Mouse (Mus musculus) ES-Bruce4 (cell line): ENCODE measurements around the gene Plscr5. TPM values are rescaled to one million over a fixed set of nuclear protein-coding genes. Genes with fewer than 3 reads are reported as not detected.

ENCODE experiments used
- H3K27ac ChIP-seq: 2 replicates; pipeline ENCODE4 v1.5.1; 2012; ENCODE audit warnings: low read length, inconsistent platforms; ENCODE audit not compliant: insufficient read depth
- H3K27me3 ChIP-seq: 2 replicates; pipeline ENCODE4 v1.6.1; 2012; ENCODE audit warnings: mild to moderate bottlenecking, low read length, inconsistent platforms; ENCODE audit not compliant: control insufficient read depth, poor library complexity, insufficient read depth, severe bottlenecking
- H3K36me3 ChIP-seq: 2 replicates; pipeline ENCODE4 v1.6.1; 2012; ENCODE audit warnings: inconsistent platforms, mild to moderate bottlenecking, low read length, moderate library complexity; ENCODE audit not compliant: control insufficient read depth, poor library complexity, insufficient read depth, severe bottlenecking
- H3K4me1 ChIP-seq: one replicate; pipeline ENCODE4 v1.8.1; 2011; ENCODE audit warnings: low read length; ENCODE audit not compliant: control insufficient read depth, insufficient read depth
- H3K4me3 ChIP-seq: 2 replicates; pipeline ENCODE4 v1.5.1; 2011; ENCODE audit warnings: low read depth, mild to moderate bottlenecking, low read length
- H3K9ac ChIP-seq: 2 replicates; pipeline ENCODE4 v1.6.1; 2012; ENCODE audit warnings: low read depth, mild to moderate bottlenecking, inconsistent platforms; ENCODE audit not compliant: poor library complexity, severe bottlenecking
- H3K9me3 ChIP-seq: replicated peaks from 2 replicates; pipeline ENCODE4 v1.6.1; 2012; ENCODE audit warnings: mild to moderate bottlenecking, low read length, inconsistent platforms; ENCODE audit not compliant: control insufficient read depth, poor library complexity, insufficient read depth, severe bottlenecking
- CTCF ChIP-seq: IDR thresholded peaks from one replicate; pipeline ENCODE4 v1.8.1; 2011; ENCODE audit warnings: low read depth, low read length
- EP300 ChIP-seq: IDR thresholded peaks from 2 replicates; pipeline ENCODE4 v1.6.1; 2011; ENCODE audit warnings: low read depth, low read length; ENCODE audit not compliant: insufficient read depth
- POLR2A ChIP-seq: IDR thresholded peaks from one replicate; pipeline ENCODE4 v1.8.1; 2011; ENCODE audit warnings: low read length; ENCODE audit not compliant: insufficient read depth
- polyA plus RNA-seq: library from polyadenylated mRNA; stranded (reverse); fragments of >200 nt; gene quantifications from 2 replicates; pipeline ENCODE4 v1.2.4, GENCODE M21; 2011; ENCODE audit warnings: low read depth; ENCODE audit not compliant: missing spikeins, insufficient read depth, insufficient read length

The Plscr5 gene
- polyA plus RNA-seq, 1 experiment = not detected

DNA sequence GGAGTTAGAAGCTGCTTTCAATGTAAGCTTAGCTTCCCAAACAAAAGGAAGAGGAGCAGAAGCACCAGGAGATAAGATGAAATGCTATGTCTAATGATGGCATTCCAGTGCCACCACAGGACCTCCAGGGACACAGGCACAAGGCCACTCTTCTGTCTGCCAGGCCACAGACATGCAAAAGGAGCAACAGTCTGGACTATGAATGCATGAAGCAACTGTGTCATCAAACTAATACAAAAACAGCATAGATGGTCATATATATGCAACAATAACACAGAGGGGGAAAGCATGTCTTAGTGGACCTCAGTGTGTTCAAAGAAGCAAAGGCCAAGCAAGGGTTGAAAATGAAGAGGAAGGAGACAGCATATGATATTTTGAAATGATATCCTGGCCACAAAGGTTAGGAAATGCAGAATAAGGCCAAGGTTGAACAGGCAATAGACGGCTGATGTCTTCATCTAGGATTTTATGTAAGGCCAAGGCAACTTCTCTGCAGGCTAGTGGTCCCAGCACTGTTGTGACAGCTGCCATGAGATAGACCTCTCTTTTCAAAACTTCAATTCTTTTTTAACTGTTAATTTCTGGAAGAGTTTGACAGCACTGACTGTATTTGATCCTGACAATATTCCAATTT, 32.0 kb downstream of the Plscr5 start:
- Histone ChIP-seq H3K36me3 (no peaks in the 10 kb centered on the region), H3K4me1 (no peaks in the 10 kb centered on the region), H3K4me3 (no peak overlapping the region), H3K9ac (no peak overlapping the region), H3K27ac (no peak overlapping the region), H3K9me3 (no peaks in the 10 kb centered on the region), H3K27me3 (no peaks in the 10 kb centered on the region)
- TF ChIP-seq POLR2A (no peak), CTCF (no peak), EP300 (no peak)

DNA sequence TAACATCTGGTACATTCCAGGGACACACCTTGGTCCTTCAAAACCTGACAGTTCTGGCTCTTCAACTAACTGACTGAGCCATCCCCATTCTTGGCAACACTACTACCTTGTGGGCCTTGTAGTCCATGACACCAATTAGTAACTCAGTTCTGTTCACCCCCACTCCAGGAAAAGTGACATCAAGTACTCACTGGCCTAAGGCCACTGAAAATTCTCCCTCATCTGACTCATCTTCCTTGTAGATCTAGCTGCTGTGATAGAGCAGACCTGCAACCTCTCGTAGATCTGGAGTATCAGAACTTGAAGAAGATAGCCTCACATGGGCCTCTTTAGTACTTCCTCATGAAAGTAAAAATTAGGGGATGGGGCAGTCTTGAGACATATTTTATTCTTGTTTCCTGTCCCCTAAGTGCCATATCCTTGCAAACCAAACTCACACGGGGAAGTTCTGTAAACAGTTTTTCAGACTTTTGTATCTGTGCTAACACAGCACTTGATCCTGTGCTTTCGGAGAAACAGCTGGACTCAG, 33.5 kb downstream of the Plscr5 start:
- no peak for TF ChIP-seq POLR2A
- no peak for TF ChIP-seq CTCF
- no peak for TF ChIP-seq EP300
- H3K9me3 ChIP-seq = no peaks in the 10 kb centered on the region
- H3K4me1 ChIP-seq = no peaks in the 10 kb centered on the region
- no peak overlapping the region for H3K4me3 ChIP-seq
- H3K27ac ChIP-seq = no peak overlapping the region
- H3K27me3 ChIP-seq = no peaks in the 10 kb centered on the region
- no peak overlapping the region for H3K9ac ChIP-seq
- H3K36me3 ChIP-seq = no peaks in the 10 kb centered on the region

DNA sequence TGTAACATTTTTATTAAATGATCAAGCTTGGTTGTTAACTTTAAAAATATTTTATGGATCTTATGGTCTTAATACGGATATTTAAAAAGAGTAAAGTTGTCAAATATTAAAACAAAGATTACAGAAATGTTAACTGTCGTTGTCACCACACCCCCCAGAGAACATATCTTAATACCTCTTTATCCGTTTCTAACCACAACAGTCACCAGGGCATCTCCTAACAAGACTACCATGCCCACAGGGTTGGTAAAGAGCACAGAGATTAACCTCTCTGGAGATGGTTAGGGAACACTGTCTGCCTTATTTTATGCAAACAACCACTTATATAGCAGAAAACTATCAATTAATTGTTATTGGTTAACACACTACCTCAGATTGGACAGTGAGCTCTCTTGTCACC, 34.1 kb downstream of the Plscr5 start:
- Histone ChIP-seq H3K36me3 (no peaks in the 10 kb centered on the region), H3K4me1 (no peaks in the 10 kb centered on the region), H3K9ac (no peak overlapping the region), H3K9me3 (no peaks in the 10 kb centered on the region), H3K27me3 (no peaks in the 10 kb centered on the region), H3K4me3 (no peak overlapping the region), H3K27ac (no peak overlapping the region)
- TF ChIP-seq CTCF (no peak), POLR2A (no peak), EP300 (no peak)

DNA sequence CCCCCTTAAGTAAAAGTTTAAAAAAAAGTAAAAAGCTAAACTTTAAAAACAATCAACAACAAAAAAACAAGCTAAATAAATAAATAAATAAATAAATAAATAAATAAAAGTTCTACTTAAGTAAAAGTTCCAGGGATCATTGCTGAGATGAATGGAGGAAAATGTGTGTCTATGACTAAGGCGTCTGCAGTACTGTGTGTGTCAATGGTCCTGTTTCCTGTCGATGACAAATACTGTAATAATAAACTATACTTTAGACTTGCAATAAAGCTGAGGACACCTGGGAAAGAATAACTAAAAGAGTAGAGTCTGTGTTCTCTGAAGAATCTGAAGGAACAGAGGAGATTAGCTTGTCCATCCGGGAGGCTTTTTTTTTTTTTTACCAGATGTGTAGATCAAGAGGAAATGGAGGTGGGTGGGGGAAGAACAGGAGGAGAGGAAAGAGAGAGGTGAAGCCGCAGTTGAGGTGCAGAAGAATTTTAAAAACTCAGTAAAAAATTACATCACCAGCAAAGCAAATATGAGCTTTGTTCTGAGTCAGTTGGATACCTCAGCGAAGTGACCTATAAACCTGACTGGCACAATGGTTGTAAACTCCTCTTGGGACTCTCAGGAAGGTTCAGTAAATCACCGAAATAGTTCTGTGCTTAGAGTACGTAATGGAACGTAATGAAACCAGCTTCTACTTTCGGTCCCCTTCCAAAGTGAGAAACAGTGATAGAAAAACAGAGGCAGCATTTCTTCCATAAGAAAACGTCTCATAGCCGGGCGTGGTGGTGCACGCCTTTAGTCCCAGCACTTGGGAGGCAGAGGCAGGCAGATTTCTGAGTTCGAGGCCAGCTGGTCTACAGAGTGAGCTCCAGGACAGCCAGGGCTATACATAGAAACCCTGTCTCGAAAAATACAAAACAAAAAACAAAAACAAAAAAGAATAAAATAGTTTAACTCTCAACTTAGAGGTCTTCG, 36.4 kb downstream of the Plscr5 start:
- H3K36me3 ChIP-seq = no peaks in the 10 kb centered on the region
- TF ChIP-seq CTCF = no peak
- no peak for TF ChIP-seq POLR2A
- no peak for TF ChIP-seq EP300
- no peak overlapping the region for H3K27ac ChIP-seq
- no peaks in the 10 kb centered on the region for H3K4me1 ChIP-seq
- H3K27me3 ChIP-seq = no peaks in the 10 kb centered on the region
- no peak overlapping the region for H3K9ac ChIP-seq
- no peak overlapping the region for H3K4me3 ChIP-seq
- no peaks in the 10 kb centered on the region for H3K9me3 ChIP-seq

DNA sequence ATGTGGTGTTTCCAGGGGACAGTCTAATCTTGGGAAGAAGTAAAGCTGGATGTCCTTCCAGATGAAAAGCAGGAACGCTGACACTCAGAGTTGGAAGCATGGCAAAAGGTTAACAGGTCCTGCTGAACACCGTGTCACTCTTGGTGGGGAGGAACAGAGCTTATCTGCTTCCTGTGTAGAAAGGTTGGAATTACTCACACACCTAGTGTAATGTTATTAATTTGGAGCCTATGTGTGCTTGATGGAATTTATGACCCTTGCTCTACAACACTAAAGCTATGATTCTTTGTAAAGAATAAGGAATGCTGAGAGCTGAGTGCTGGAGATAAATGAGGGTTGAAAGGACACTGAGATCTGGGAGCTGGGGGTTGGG, 37.1 kb downstream of the Plscr5 start:
- no peaks in the 10 kb centered on the region for H3K27me3 ChIP-seq
- no peaks in the 10 kb centered on the region for H3K4me1 ChIP-seq
- no peaks in the 10 kb centered on the region for H3K36me3 ChIP-seq
- no peak overlapping the region for H3K9ac ChIP-seq
- no peaks in the 10 kb centered on the region for H3K9me3 ChIP-seq
- TF ChIP-seq EP300 (no peak), CTCF (no peak)
- H3K4me3 ChIP-seq = no peak overlapping the region
- no peak overlapping the region for H3K27ac ChIP-seq
